Mouse (Mus musculus) forebrain, embryonic 14.5 days (tissue): Measurements from ENCODE around the gene Clasp2. TPM values are rescaled to one million over a fixed set of nuclear protein-coding genes. Genes with fewer than 3 reads are reported as not detected.

ENCODE experiments used
- ATAC-seq: fragments of 200-750 bp; cut with Nextera tagmentation; 2 replicates; pipeline ENCODE4 v1.8.0; 2017; ENCODE audit warnings: mild to moderate bottlenecking, moderate library complexity
- DNase-seq: peaks from one replicate; pipeline ENCODE4 v3.0.0-alpha.2; 2015; ENCODE audit warnings: low spot score
- H3K27ac ChIP-seq: fragments of 300-500 bp; sonication (generic); 2 replicates; pipeline ENCODE4 v1.5.1; 2014; ENCODE audit warnings: low read depth, mild to moderate bottlenecking, control low read depth, low read length, moderate library complexity
- H3K27me3 ChIP-seq: fragments of 300-500 bp; sonication (generic); replicated peaks from 2 replicates; pipeline ENCODE4 v1.6.1; 2014; ENCODE audit warnings: low read length, control low read depth, mixed read lengths; ENCODE audit not compliant: control insufficient read depth, insufficient read depth
- H3K36me3 ChIP-seq: fragments of 300-500 bp; sonication (generic); 2 replicates; pipeline ENCODE4 v1.6.1; 2014; ENCODE audit warnings: low read length, control low read depth; ENCODE audit not compliant: control insufficient read depth, insufficient read depth
- H3K4me1 ChIP-seq: fragments of 300-500 bp; sonication (generic); 2 replicates; pipeline ENCODE4 v1.6.1; 2014; ENCODE audit warnings: antibody characterized with exemption, low read length, control low read depth; ENCODE audit not compliant: control insufficient read depth, insufficient read depth
- H3K4me2 ChIP-seq: fragments of 300-500 bp; sonication (generic); 2 replicates; pipeline ENCODE4 v1.6.1; 2014; ENCODE audit warnings: mild to moderate bottlenecking, control low read depth, low read length
- H3K4me3 ChIP-seq: fragments of 300-500 bp; sonication (generic); 2 replicates; pipeline ENCODE4 v1.5.1; 2014; ENCODE audit warnings: low read depth, low read length, control low read depth
- H3K9ac ChIP-seq: fragments of 300-500 bp; sonication (generic); 2 replicates; pipeline ENCODE4 v1.6.1; 2014; ENCODE audit warnings: mild to moderate bottlenecking, low read length, control low read depth, moderate library complexity
- H3K9me3 ChIP-seq: fragments of 300-500 bp; sonication (generic); replicated peaks from 2 replicates; pipeline ENCODE4 v1.6.1; 2016; ENCODE audit warnings: low read length, control low read depth, mixed read lengths; ENCODE audit not compliant: control insufficient read depth
- WGBS: fragments of 180-500 bp; shearing (Covaris S2); extraction: QIAGEN DNeasy Blood & Tissue Kit; methylation state at CpG from one replicate; pipeline ENCODE4 v1.1.7; 2014; 5-methylcytosine and 5-hydroxymethylcytosine counted together
- polyA plus RNA-seq: library from polyadenylated mRNA; unstranded; fragments of >200 nt; fragmentation: Nextera tagmentation; extraction: Ambion mirVana; gene quantifications from 2 replicates; pipeline ENCODE4 v1.2.1, GENCODE M21; 2014

The Clasp2 gene
- polyA plus RNA-seq, 1 experiment from 2014 or later: 86.2 TPM

GRCm38 (mm10) chr9:113941103-113941805 is 200.0 kb downstream of the Clasp2 start:
- no peaks in the 10 kb centered on the region for H3K27me3 ChIP-seq
- no peaks in the 10 kb centered on the region; the same call in 1 of the 2 replicates for H3K4me1 ChIP-seq
- no peak overlapping the region for H3K4me3 ChIP-seq
- no peaks in the 10 kb centered on the region for H3K9me3 ChIP-seq
- no peak overlapping the region for H3K4me2 ChIP-seq
- no peak overlapping the region for H3K27ac ChIP-seq
- H3K36me3 ChIP-seq: peaks cover 11% of the 10 kb centered on the region; the same call in 1 of the 2 replicates
- H3K9ac ChIP-seq: no peak overlapping the region
- WGBS: 92% methylated on average over 3 of the region's 3 CpGs
- no peak for ATAC-seq
- DNase-seq: no peak

GRCm38 (mm10) chr9:113943372-113943771 is 202.1 kb downstream of the Clasp2 start:
- H3K4me2 ChIP-seq: no peak overlapping the region
- H3K36me3 ChIP-seq: peaks cover 26% of the 10 kb centered on the region
- H3K27ac ChIP-seq: no peak overlapping the region
- H3K4me3 ChIP-seq: no peak overlapping the region
- H3K9me3 ChIP-seq: no peaks in the 10 kb centered on the region
- H3K4me1 ChIP-seq: no peaks in the 10 kb centered on the region; the same call in 1 of the 2 replicates
- 96% methylated on average over 1 of the region's 1 CpGs for WGBS
- ATAC-seq (no peak), DNase-seq (no peak)
- H3K9ac ChIP-seq: no peak overlapping the region
- no peaks in the 10 kb centered on the region for H3K27me3 ChIP-seq

- Histone ChIP-seq H3K9me3 (no peaks in the 10 kb centered on the region), H3K4me2 (no peak overlapping the region), H3K9ac (no peak overlapping the region), H3K36me3 (peaks cover 36% of the 10 kb centered on the region), H3K4me1 (no peaks in the 10 kb centered on the region; the same call in 1 of the 2 replicates), H3K27ac (no peak overlapping the region), H3K4me3 (no peak overlapping the region), H3K27me3 (no peaks in the 10 kb centered on the region)
- WGBS: 98% methylated on average over 1 of the region's 1 CpGs
- no peak for ATAC-seq
- no peak for DNase-seq
Observed at GRCm38 (mm10) chr9:113947216-113947615, 205.9 kb downstream of the Clasp2 start.

DNA sequence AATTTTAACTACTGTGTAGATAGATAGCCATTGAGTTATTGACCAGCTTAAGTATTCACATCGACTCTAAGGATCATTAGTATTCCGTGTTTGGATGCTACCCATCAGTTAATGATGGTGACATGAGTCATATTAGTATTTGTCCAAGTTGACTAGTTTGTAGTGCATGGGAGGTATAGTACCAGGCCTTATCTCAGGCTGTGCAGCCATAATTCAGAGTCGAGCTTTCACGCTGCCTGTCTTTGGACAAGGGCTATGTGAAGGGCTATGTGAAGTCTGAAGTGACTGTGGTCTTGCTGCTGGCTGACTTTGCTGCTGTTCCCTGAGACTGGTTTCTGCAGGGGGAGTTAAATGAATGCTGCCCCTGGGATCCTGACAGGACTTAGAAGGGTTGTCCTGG is 216.5 kb downstream of the Clasp2 start:
- H3K4me1 ChIP-seq: no peaks in the 10 kb centered on the region
- no peak overlapping the region for H3K9ac ChIP-seq
- DNase-seq: no peak
- WGBS: 95% methylated on average over 4 of the region's 4 CpGs
- H3K36me3 ChIP-seq: peaks cover 66% of the 10 kb centered on the region
- no peak overlapping the region for H3K27ac ChIP-seq
- H3K4me2 ChIP-seq: no peak overlapping the region
- no peaks in the 10 kb centered on the region for H3K9me3 ChIP-seq
- H3K27me3 ChIP-seq: no peaks in the 10 kb centered on the region
- ATAC-seq: no peak
- no peak overlapping the region for H3K4me3 ChIP-seq

- DNase-seq (no peak), ATAC-seq (no peak)
- H3K4me1 ChIP-seq: no peaks in the 10 kb centered on the region
- H3K4me3 ChIP-seq: no peak overlapping the region
- H3K27ac ChIP-seq: no peak overlapping the region
- H3K9me3 ChIP-seq: no peaks in the 10 kb centered on the region
- no peak overlapping the region for H3K9ac ChIP-seq
- H3K27me3 ChIP-seq: no peaks in the 10 kb centered on the region
- no peak overlapping the region for H3K4me2 ChIP-seq
- H3K36me3 ChIP-seq: peaks cover 84% of the 10 kb centered on the region
Observed at GRCm38 (mm10) chr9:113963718-113964117, 222.4 kb downstream of the Clasp2 start.

DNA sequence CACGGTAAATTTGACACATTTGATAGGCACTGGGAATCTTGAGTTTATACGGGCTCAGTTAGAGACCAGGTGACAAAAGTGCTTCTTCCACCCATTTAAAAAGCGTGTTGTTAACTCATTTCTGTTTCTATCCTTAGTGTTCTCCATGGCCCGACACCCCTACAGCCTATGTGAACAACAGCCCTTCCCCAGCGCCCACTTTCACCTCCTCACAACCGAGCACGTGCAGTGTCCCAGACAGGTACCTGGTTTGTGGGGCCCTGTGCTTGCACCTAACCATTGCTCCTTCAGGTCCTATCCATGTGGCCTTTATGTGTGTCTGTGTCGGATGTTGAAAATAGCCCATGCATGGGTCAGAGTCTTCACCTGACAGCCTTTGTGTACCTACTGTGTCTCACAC is 223.1 kb downstream of the Clasp2 start:
- Histone ChIP-seq H3K4me2 (no peak overlapping the region), H3K4me3 (no peak overlapping the region), H3K9ac (no peak overlapping the region), H3K4me1 (no peaks in the 10 kb centered on the region), H3K9me3 (no peaks in the 10 kb centered on the region), H3K27ac (no peak overlapping the region), H3K36me3 (peaks cover 84% of the 10 kb centered on the region), H3K27me3 (no peaks in the 10 kb centered on the region)
- ATAC-seq (no peak), DNase-seq (no peak)
- 94% methylated on average over 8 of the region's 8 CpGs for WGBS

DNA sequence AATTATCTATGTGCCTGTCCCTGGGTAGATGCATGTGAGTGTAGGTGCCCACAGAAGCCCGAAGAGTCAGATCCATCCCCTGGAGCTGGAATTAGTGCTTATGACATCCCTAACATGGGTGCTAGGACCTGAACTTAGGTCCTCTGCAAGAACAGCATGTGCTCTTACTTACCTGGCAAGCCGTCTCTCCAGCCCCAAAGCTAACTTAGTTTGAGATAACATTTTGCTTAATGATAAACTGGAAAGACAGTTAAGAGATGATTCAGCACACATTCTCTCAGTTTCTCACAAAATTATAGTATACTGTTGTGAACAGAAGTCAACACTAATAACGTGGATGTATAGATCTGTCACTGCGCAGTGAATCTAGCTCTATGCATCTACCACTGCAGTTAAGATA is 225.6 kb downstream of the Clasp2 start:
- H3K9me3 ChIP-seq: no peaks in the 10 kb centered on the region
- no peak overlapping the region for H3K4me3 ChIP-seq
- H3K4me2 ChIP-seq: no peak overlapping the region
- H3K9ac ChIP-seq: no peak overlapping the region
- WGBS: 94% methylated on average over 4 of the region's 4 CpGs
- no peak overlapping the region for H3K27ac ChIP-seq
- H3K36me3 ChIP-seq: peaks cover 92% of the 10 kb centered on the region
- ATAC-seq (no peak), DNase-seq (no peak)
- no peaks in the 10 kb centered on the region for H3K4me1 ChIP-seq
- H3K27me3 ChIP-seq: no peaks in the 10 kb centered on the region

GRCm38 (mm10) chr9:113968967-113969366 is 227.7 kb downstream of the Clasp2 start:
- H3K4me2 ChIP-seq: no peak overlapping the region
- DNase-seq (no peak), ATAC-seq (no peak)
- H3K9me3 ChIP-seq: no peaks in the 10 kb centered on the region
- no peak overlapping the region for H3K9ac ChIP-seq
- H3K4me1 ChIP-seq: no peaks in the 10 kb centered on the region
- no peak overlapping the region for H3K4me3 ChIP-seq
- no peaks in the 10 kb centered on the region for H3K27me3 ChIP-seq
- peaks cover 86% of the 10 kb centered on the region for H3K36me3 ChIP-seq
- H3K27ac ChIP-seq: no peak overlapping the region
- WGBS: 92% methylated on average over 7 of the region's 7 CpGs
